Mouse (Mus musculus): ENCODE measurements around the gene Vsig8. TPM values are rescaled to one million over a fixed set of nuclear protein-coding genes. Genes with fewer than 3 reads are reported as not detected.

The Vsig8 gene
- polyA plus RNA-seq (2015; fragmentation: Nextera tagmentation; extraction: Ambion mirVana): 0.32 and 0.37 TPM in 2 replicates

DNA sequence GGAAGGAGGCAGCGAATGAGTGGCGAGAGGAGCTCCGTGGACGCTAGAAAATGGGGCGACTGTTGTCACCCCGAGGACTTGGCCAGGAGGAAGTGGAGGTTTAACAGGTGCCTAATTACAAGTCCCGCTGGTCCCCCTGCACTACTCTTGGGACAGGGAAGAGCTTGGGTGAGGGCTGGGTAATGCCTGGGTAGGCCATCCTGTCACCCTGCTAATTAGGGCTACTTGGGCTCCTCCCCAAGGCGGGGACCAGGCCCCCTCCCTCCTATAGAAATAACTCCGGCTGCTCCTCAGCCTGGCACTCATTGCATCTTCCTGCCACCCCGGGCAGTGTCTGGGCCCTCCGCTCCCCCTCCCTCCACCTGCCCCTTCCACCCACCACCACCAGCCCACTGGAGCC is at the start of gene Vsig8:
Gene Vsig8, plus strand, starts transcription at position 301 of the 400 bp plus-strand sequence.
- peaks cover 8% of the 10 kb centered on the region for H3K27me3 ChIP-seq (replicated peaks)
- H3K27ac ChIP-seq: no peak within 1 kb of the TSS
- H3K9me3 ChIP-seq: no peaks in the 10 kb centered on the region
- ATAC-seq (replicated peaks): no peak
- H3K4me1 ChIP-seq: peaks cover 8% of the 10 kb centered on the region
- 81% methylated on average over 11 of the region's 11 CpGs for WGBS
- no peak within 1 kb of the TSS for H3K4me2 ChIP-seq
- H3K4me3 ChIP-seq: no peak within 1 kb of the TSS
- no peaks in the 10 kb centered on the region for H3K36me3 ChIP-seq (replicated peaks)
- H3K9ac ChIP-seq: no peak within 1 kb of the TSS

GRCm38 (mm10) chr1:172507001-172507400 is 48.7 kb upstream of the Vsig8 start:
- Histone ChIP-seq H3K27ac (no peak overlapping the region), H3K4me2 (no peak overlapping the region), H3K9ac (no peak overlapping the region), H3K4me3 (no peak overlapping the region), H3K36me3 (replicated peaks) (no peaks in the 10 kb centered on the region), H3K27me3 (replicated peaks) (peaks cover 2% of the 10 kb centered on the region; the same call in 1 of the 2 replicates), H3K4me1 (peaks cover 17% of the 10 kb centered on the region), H3K9me3 (no peaks in the 10 kb centered on the region)
- ATAC-seq (replicated peaks): no peak
- 67% methylated on average over 5 of the region's 5 CpGs for WGBS

GRCm38 (mm10) chr1:172507701-172508100 is 48.0 kb upstream of the Vsig8 start:
- Histone ChIP-seq H3K27ac (no peak overlapping the region), H3K9me3 (no peaks in the 10 kb centered on the region), H3K9ac (no peak overlapping the region), H3K4me3 (no peak overlapping the region), H3K4me1 (peaks cover 15% of the 10 kb centered on the region), H3K27me3 (replicated peaks) (no peaks in the 10 kb centered on the region), H3K4me2 (no peak overlapping the region), H3K36me3 (replicated peaks) (no peaks in the 10 kb centered on the region)
- 93% methylated on average over 3 of the region's 3 CpGs for WGBS
- ATAC-seq (replicated peaks): no peak

- Histone ChIP-seq H3K9me3 (no peaks in the 10 kb centered on the region), H3K9ac (no peak overlapping the region), H3K36me3 (replicated peaks) (no peaks in the 10 kb centered on the region), H3K27me3 (replicated peaks) (no peaks in the 10 kb centered on the region), H3K4me1 (peaks cover 10% of the 10 kb centered on the region), H3K27ac (no peak overlapping the region), H3K4me3 (no peak overlapping the region), H3K4me2 (no peak overlapping the region)
- 47% methylated on average over 2 of the region's 2 CpGs for WGBS
- no peak; the same call in 1 of the 2 replicates for ATAC-seq (replicated peaks)
These were observed 47.6 kb upstream of the Vsig8 start for GRCm38 (mm10) chr1:172508172-172508571.

GRCm38 (mm10) chr1:172509235-172509634 is 46.5 kb upstream of the Vsig8 start:
- ATAC-seq (replicated peaks): no peak
- H3K4me3 ChIP-seq: no peak overlapping the region
- H3K9ac ChIP-seq: no peak overlapping the region
- H3K36me3 ChIP-seq (replicated peaks): no peaks in the 10 kb centered on the region
- WGBS: 85% methylated on average over 5 of the region's 5 CpGs
- no peaks in the 10 kb centered on the region for H3K9me3 ChIP-seq
- H3K4me1 ChIP-seq: peaks cover 2% of the 10 kb centered on the region
- no peak overlapping the region for H3K4me2 ChIP-seq
- H3K27me3 ChIP-seq (replicated peaks): no peaks in the 10 kb centered on the region
- no peak overlapping the region for H3K27ac ChIP-seq

- H3K9ac ChIP-seq: no peak overlapping the region
- H3K4me2 ChIP-seq: no peak overlapping the region
- no peaks in the 10 kb centered on the region for H3K9me3 ChIP-seq
- no peaks in the 10 kb centered on the region for H3K27me3 ChIP-seq (replicated peaks)
- H3K4me1 ChIP-seq: no peaks in the 10 kb centered on the region
- H3K36me3 ChIP-seq (replicated peaks): no peaks in the 10 kb centered on the region
- no peak for ATAC-seq (replicated peaks)
- no peak overlapping the region for H3K4me3 ChIP-seq
- no peak overlapping the region for H3K27ac ChIP-seq
- 49% methylated on average over 8 of the region's 8 CpGs for WGBS
These were observed 45.8 kb upstream of the Vsig8 start for GRCm38 (mm10) chr1:172509983-172510382.

GRCm38 (mm10) chr1:172510421-172510972 is 45.2 kb upstream of the Vsig8 start:
- no peak; the same call in 1 of the 2 replicates for ATAC-seq (replicated peaks)
- H3K9me3 ChIP-seq: no peaks in the 10 kb centered on the region
- H3K27ac ChIP-seq: no peak overlapping the region
- H3K4me1 ChIP-seq: no peaks in the 10 kb centered on the region
- WGBS: 30% methylated on average over 13 of the region's 13 CpGs
- H3K4me2 ChIP-seq: no peak overlapping the region
- no peaks in the 10 kb centered on the region for H3K27me3 ChIP-seq (replicated peaks)
- H3K4me3 ChIP-seq: no peak overlapping the region
- H3K9ac ChIP-seq: no peak overlapping the region
- no peaks in the 10 kb centered on the region for H3K36me3 ChIP-seq (replicated peaks)

GRCm38 (mm10) chr1:172512962-172513361 is 42.8 kb upstream of the Vsig8 start:
- ATAC-seq (replicated peaks): no peak
- 29% methylated on average over 13 of the region's 13 CpGs for WGBS
- H3K27ac ChIP-seq: no peak overlapping the region
- no peaks in the 10 kb centered on the region for H3K36me3 ChIP-seq (replicated peaks)
- no peak overlapping the region for H3K4me3 ChIP-seq
- peak overlapping the region; percentile 10; the same call in 1 of the 2 replicates for H3K4me2 ChIP-seq
- H3K4me1 ChIP-seq: no peaks in the 10 kb centered on the region
- no peaks in the 10 kb centered on the region for H3K27me3 ChIP-seq (replicated peaks)
- no peak overlapping the region for H3K9ac ChIP-seq
- no peaks in the 10 kb centered on the region for H3K9me3 ChIP-seq

GRCm38 (mm10) chr1:172513525-172514212 is 42.1 kb upstream of the Vsig8 start:
- no peak overlapping the region for H3K4me3 ChIP-seq
- no peak overlapping the region for H3K4me2 ChIP-seq
- ATAC-seq (replicated peaks): no peak

GRCm38 (mm10) chr1:172514213-172514529 is 41.6 kb upstream of the Vsig8 start:
- H3K9me3 ChIP-seq: no peaks in the 10 kb centered on the region
- no peaks in the 10 kb centered on the region for H3K36me3 ChIP-seq (replicated peaks)
- H3K4me3 ChIP-seq: no peak overlapping the region
- no peak overlapping the region for H3K9ac ChIP-seq
- H3K4me2 ChIP-seq: no peak overlapping the region
- no peak overlapping the region for H3K27ac ChIP-seq
- no peaks in the 10 kb centered on the region for H3K27me3 ChIP-seq (replicated peaks)
- no peak for ATAC-seq (replicated peaks)
- 77% methylated on average over 4 of the region's 4 CpGs for whole genome bisulfite sequencing
- no peaks in the 10 kb centered on the region for H3K4me1 ChIP-seq

More at GRCm38 (mm10) chr1:172513525-172514212, 42.1 kb upstream of the Vsig8 start:
- Histone ChIP-seq H3K27ac (no peak overlapping the region), H3K4me1 (no peaks in the 10 kb centered on the region), H3K36me3 (replicated peaks) (no peaks in the 10 kb centered on the region), H3K9ac (no peak overlapping the region), H3K9me3 (no peaks in the 10 kb centered on the region), H3K27me3 (replicated peaks) (no peaks in the 10 kb centered on the region)
- WGBS: 76% methylated on average over 17 of the region's 17 CpGs

GRCm38 (mm10) chr1:172514551-172515268 is 41.0 kb upstream of the Vsig8 start:
- H3K4me2 ChIP-seq: no peak overlapping the region
- H3K36me3 ChIP-seq (replicated peaks): no peaks in the 10 kb centered on the region
- ATAC-seq (replicated peaks): no peak
- H3K27ac ChIP-seq: no peak overlapping the region
- no peaks in the 10 kb centered on the region for H3K9me3 ChIP-seq
- no peaks in the 10 kb centered on the region for H3K4me1 ChIP-seq
- H3K27me3 ChIP-seq (replicated peaks): no peaks in the 10 kb centered on the region
- no peak overlapping the region for H3K4me3 ChIP-seq
- 83% methylated on average over 7 of the region's 7 CpGs for WGBS
- H3K9ac ChIP-seq: no peak overlapping the region

DNA sequence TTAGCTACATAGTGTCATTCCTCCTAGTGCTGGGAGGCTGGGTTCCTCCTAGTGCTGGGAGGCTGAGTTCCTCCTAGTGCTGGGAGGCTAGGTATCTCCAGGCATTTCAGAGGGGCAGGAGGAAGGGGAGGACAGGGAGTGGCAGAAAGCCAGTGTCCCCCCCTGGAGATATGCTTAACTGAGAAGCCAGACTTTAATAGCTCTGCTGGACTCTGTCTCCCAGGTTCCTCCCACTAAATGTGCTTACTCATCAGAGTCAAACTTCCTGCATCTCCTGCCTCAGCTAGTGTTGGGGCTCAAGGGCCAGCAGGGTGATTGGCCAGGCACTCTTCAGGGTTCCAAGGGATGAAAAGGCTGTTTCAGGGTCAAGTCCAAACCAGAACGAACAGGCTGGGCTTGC is 40.3 kb upstream of the Vsig8 start:
- no peak overlapping the region for H3K27ac ChIP-seq
- ATAC-seq (replicated peaks): no peak
- no peaks in the 10 kb centered on the region for H3K36me3 ChIP-seq (replicated peaks)
- H3K9me3 ChIP-seq: no peaks in the 10 kb centered on the region
- no peaks in the 10 kb centered on the region for H3K27me3 ChIP-seq (replicated peaks)
- no peak overlapping the region for H3K9ac ChIP-seq
- 59% methylated on average over 1 of the region's 1 CpGs for WGBS
- no peak overlapping the region for H3K4me3 ChIP-seq
- no peak overlapping the region for H3K4me2 ChIP-seq
- H3K4me1 ChIP-seq: peaks cover 4% of the 10 kb centered on the region
